Mouse (Mus musculus): ENCODE measurements around the gene St13. TPM values are rescaled to one million over a fixed set of nuclear protein-coding genes. Genes with fewer than 3 reads are reported as not detected.

The St13 gene
- 60.5 and 119 TPM in 2 replicates for polyA plus RNA-seq (2011; ENCODE audit: insufficient read depth, insufficient read length, low replicate concordance, missing spikeins)

DNA sequence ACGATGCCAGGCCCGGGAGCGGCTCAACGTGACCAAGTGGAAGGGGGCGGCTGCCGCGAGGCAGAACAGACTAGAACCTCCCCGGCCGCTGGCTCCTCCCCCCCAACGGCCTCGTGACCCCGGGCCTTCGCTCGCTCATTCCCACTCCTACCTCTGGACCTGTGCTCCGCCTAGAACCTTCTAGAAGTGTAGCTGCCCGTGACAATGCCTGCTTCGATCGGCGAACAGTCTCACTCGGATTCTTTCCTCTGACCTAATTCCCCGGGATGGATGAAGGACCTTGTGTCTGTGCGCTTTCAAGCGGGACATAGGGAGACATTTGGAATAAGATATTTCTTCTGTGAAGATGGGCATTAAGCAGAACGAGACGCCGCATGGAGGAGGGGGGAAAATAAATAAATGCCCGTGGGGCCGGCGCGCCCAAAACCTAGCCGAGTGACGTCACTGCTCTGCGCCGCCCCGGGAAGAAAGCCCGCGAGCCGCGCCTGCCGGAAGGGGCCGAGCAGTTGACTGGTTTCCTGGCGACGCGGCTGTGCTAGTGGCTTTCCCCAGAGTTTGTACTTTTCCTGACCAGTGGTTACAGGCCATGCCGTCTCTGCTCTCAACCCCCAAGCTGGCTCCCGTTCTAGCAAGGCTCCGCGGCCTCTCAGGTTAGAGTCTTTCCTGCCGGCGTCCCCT is at the start of gene St13, which contains the start of gene Xpnpep3:
St13 (minus strand) TSS at position 440 of the 678 bp plus-strand sequence.
Xpnpep3 (plus strand) TSS at position 501 of the 678 bp plus-strand sequence.
- Histone ChIP-seq H3K27ac (ENCODE audit: control insufficient read depth, insufficient read depth, low read depth, low read length, poor library complexity) (peak within 1 kb of the TSS; percentile 85), H3K4me1 (ENCODE audit: control insufficient read depth, insufficient read depth, low read length) (no peaks in the 10 kb centered on the region), H3K4me3 (replicated peaks; ENCODE audit: control insufficient read depth, low read depth, low read length) (peak within 1 kb of the TSS; percentile 82)
- TF ChIP-seq CTCF (IDR thresholded peaks at IDR 0.05; ENCODE audit: control insufficient read depth, insufficient read depth, low read length): no peak
- TF ChIP-seq POLR2A (IDR thresholded peaks at IDR 0.05; ENCODE audit: borderline replicate concordance, control insufficient read depth, low read depth, low read length): peak; percentile 69; the same call in 1 of the 2 replicates
- under 1% methylated on average over 50 of the region's 50 CpGs for WGBS

DNA sequence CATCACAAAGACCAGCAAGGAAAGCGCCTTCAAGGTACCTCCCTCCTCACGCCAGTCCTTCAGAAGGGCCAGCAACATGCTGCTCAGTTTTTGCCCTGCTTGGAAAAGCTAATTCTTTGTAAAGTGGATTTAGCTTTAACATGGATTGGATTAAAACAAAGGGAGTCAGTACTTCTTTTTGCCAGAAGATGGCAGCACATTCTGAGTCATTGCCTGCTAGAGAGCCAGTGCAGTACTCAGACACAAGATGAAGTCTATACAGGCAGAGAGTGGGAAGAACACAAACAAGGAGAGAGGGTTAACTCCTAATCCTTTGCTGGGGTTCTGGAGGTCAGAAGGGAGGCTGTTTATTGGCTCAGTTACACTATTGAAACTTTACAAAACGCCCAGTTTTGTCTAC is 48.6 kb upstream of the St13 start:
- no peak overlapping the region for H3K27ac ChIP-seq (ENCODE audit: control insufficient read depth, insufficient read depth, low read depth, low read length, poor library complexity)
- 55% methylated on average over 3 of the region's 3 CpGs for WGBS
- H3K4me3 ChIP-seq (replicated peaks; ENCODE audit: control insufficient read depth, low read depth, low read length): no peak overlapping the region
- no peak for TF ChIP-seq POLR2A (IDR thresholded peaks at IDR 0.05; ENCODE audit: borderline replicate concordance, control insufficient read depth, low read depth, low read length)
- TF ChIP-seq CTCF (IDR thresholded peaks at IDR 0.05; ENCODE audit: control insufficient read depth, insufficient read depth, low read length): no peak
- no peaks in the 10 kb centered on the region for H3K4me1 ChIP-seq (ENCODE audit: control insufficient read depth, insufficient read depth, low read length)

- Histone ChIP-seq H3K4me1 (ENCODE audit: control insufficient read depth, insufficient read depth, low read length) (no peaks in the 10 kb centered on the region), H3K4me3 (replicated peaks; ENCODE audit: control insufficient read depth, low read depth, low read length) (no peak overlapping the region), H3K27ac (ENCODE audit: control insufficient read depth, insufficient read depth, low read depth, low read length, poor library complexity) (no peak overlapping the region)
- TF ChIP-seq CTCF (IDR thresholded peaks at IDR 0.05; ENCODE audit: control insufficient read depth, insufficient read depth, low read length) (no peak), POLR2A (IDR thresholded peaks at IDR 0.05; ENCODE audit: borderline replicate concordance, control insufficient read depth, low read depth, low read length) (no peak)
Observed at GRCm38 (mm10) chr15:81439236-81439635, 39.4 kb upstream of the St13 start.

DNA sequence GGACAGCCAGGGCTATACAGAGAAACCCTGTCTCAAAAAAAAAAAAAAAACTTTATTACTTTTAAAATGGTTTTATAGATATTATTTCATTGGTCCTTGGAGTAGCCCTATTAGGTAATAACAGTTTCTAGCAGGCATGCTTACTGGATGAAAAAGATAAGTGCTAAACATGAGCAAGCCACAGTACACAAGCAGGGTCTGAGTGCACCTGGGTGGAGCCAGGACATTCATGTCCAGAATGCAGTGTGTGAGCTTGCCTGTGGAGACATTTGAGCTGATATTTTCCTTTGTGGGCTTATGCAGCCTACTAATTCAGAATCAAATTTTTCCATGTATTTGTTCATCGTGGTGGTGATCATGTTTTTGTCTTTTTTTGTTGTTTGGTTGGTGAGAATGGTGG is 38.5 kb upstream of the St13 start:
- WGBS: 86% methylated on average over 1 of the region's 1 CpGs
- no peak overlapping the region for H3K27ac ChIP-seq (ENCODE audit: control insufficient read depth, insufficient read depth, low read depth, low read length, poor library complexity)
- no peak overlapping the region for H3K4me3 ChIP-seq (replicated peaks; ENCODE audit: control insufficient read depth, low read depth, low read length)
- TF ChIP-seq POLR2A (IDR thresholded peaks at IDR 0.05; ENCODE audit: borderline replicate concordance, control insufficient read depth, low read depth, low read length) (no peak), CTCF (IDR thresholded peaks at IDR 0.05; ENCODE audit: control insufficient read depth, insufficient read depth, low read length) (no peak)
- no peaks in the 10 kb centered on the region for H3K4me1 ChIP-seq (ENCODE audit: control insufficient read depth, insufficient read depth, low read length)

GRCm38 (mm10) chr15:81431195-81431594 is 31.3 kb upstream of the St13 start:
- TF ChIP-seq CTCF (IDR thresholded peaks at IDR 0.05; ENCODE audit: control insufficient read depth, insufficient read depth, low read length): no peak
- TF ChIP-seq POLR2A (IDR thresholded peaks at IDR 0.05; ENCODE audit: borderline replicate concordance, control insufficient read depth, low read depth, low read length): no peak
- 80% methylated on average over 1 of the region's 1 CpGs for WGBS
- Histone ChIP-seq H3K4me1 (ENCODE audit: control insufficient read depth, insufficient read depth, low read length) (no peaks in the 10 kb centered on the region), H3K27ac (ENCODE audit: control insufficient read depth, insufficient read depth, low read depth, low read length, poor library complexity) (no peak overlapping the region), H3K4me3 (replicated peaks; ENCODE audit: control insufficient read depth, low read depth, low read length) (no peak overlapping the region)

DNA sequence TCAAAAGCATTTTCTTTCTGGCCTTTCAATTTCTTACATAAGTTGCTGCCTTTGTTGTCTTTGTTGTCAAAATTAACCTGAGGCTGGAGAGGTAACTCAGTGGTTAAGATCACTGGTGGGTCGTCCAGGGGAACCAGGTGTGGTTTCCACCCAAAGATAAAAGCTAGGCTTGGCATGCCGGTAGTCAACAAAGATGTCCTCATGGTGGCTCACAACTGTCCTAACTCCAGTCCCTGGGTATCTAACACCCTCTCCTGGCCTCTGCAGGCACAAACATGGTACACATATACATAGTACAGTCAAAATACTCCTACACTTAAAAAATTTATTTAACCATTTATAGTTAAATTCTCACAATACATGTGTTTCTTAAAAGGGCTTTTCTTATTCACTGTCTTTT is 28.1 kb upstream of the St13 start:
- Histone ChIP-seq H3K4me3 (replicated peaks; ENCODE audit: control insufficient read depth, low read depth, low read length) (no peak overlapping the region), H3K27ac (ENCODE audit: control insufficient read depth, insufficient read depth, low read depth, low read length, poor library complexity) (no peak overlapping the region), H3K4me1 (ENCODE audit: control insufficient read depth, insufficient read depth, low read length) (no peaks in the 10 kb centered on the region; the same call in 1 of the 2 replicates)
- 66% methylated on average over 2 of the region's 2 CpGs for WGBS
- TF ChIP-seq CTCF (IDR thresholded peaks at IDR 0.05; ENCODE audit: control insufficient read depth, insufficient read depth, low read length) (no peak), POLR2A (IDR thresholded peaks at IDR 0.05; ENCODE audit: borderline replicate concordance, control insufficient read depth, low read depth, low read length) (no peak)

- peaks cover 3% of the 10 kb centered on the region for H3K4me1 ChIP-seq (ENCODE audit: control insufficient read depth, insufficient read depth, low read length)
- H3K4me3 ChIP-seq (replicated peaks; ENCODE audit: control insufficient read depth, low read depth, low read length): no peak overlapping the region
- WGBS: 88% methylated on average over 3 of the region's 3 CpGs
- TF ChIP-seq CTCF (IDR thresholded peaks at IDR 0.05; ENCODE audit: control insufficient read depth, insufficient read depth, low read length) (no peak), POLR2A (IDR thresholded peaks at IDR 0.05; ENCODE audit: borderline replicate concordance, control insufficient read depth, low read depth, low read length) (no peak)
- no peak overlapping the region for H3K27ac ChIP-seq (ENCODE audit: control insufficient read depth, insufficient read depth, low read depth, low read length, poor library complexity)
Observed at GRCm38 (mm10) chr15:81425311-81425710, 25.4 kb upstream of the St13 start.

GRCm38 (mm10) chr15:81422156-81422681 is 22.3 kb upstream of the St13 start:
- WGBS: 74% methylated on average over 7 of the region's 7 CpGs

More at GRCm38 (mm10) chr15:81422156-81422681, 22.3 kb upstream of the St13 start:
- TF ChIP-seq CTCF (IDR thresholded peaks at IDR 0.05; ENCODE audit: control insufficient read depth, insufficient read depth, low read length) (no peak), POLR2A (IDR thresholded peaks at IDR 0.05; ENCODE audit: borderline replicate concordance, control insufficient read depth, low read depth, low read length) (no peak)
- Histone ChIP-seq H3K4me1 (ENCODE audit: control insufficient read depth, insufficient read depth, low read length) (peaks cover 3% of the 10 kb centered on the region), H3K4me3 (replicated peaks; ENCODE audit: control insufficient read depth, low read depth, low read length) (no peak overlapping the region), H3K27ac (ENCODE audit: control insufficient read depth, insufficient read depth, low read depth, low read length, poor library complexity) (no peak overlapping the region)
